Mouse (Mus musculus) G1E (cell line): ENCODE results near the gene Fez2.

Source experiments
- CTCF ChIP-seq: IDR thresholded peaks from 2 replicates; pipeline ENCODE4 v1.5.1; 2012; ENCODE audit warnings: low read depth, low read length, inconsistent platforms, mixed read lengths
- GATA1 ChIP-seq: IDR thresholded peaks from 2 replicates; pipeline ENCODE4 v1.6.1; 2012; ENCODE audit warnings: borderline replicate concordance, low read length, inconsistent platforms, mixed read lengths
- TAL1 ChIP-seq: conservative IDR thresholded peaks from 2 replicates; pipeline ENCODE4 v1.6.1; 2012; ENCODE audit warnings: low read depth, low read length, inconsistent platforms, mixed read lengths

DNA sequence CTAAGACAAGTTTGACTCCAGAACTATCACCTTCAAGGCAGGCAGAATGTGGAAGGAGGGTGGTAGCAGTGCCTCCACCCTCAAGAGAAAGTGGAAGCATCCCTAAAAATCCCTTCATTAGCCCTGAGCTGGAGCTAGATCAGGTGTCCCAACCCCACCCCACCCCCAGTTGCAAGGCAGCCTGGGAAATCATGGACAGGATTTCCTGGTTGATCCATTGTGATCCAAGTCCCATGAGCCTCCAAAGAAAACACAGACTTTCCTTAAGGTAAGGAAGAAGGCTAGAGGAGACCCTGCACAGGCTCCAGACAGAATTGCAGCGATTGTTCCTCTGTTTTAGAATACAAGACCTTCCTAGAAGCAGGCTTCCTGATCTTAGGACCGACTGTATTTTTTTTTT, 63.5 kb downstream of the Fez2 start:
- TF ChIP-seq CTCF, result no peak
- TF ChIP-seq TAL1, result no peak
- TF ChIP-seq GATA1, result no peak
